Mouse (Mus musculus) kidney, embryonic 14.5 days (tissue): Measurements from ENCODE around the gene Anapc15. TPM values are rescaled to one million over a fixed set of nuclear protein-coding genes. Genes with fewer than 3 reads are reported as not detected.

Experiments used
- ATAC-seq: fragments of 200-750 bp; cut with Nextera tagmentation; 2 replicates; pipeline ENCODE4 v1.8.0; 2017; ENCODE audit warnings: moderate number of reproducible peaks, mild to moderate bottlenecking, moderate TSS enrichment, moderate library complexity; ENCODE audit not compliant: low FRiP score, low TSS enrichment
- H3K27ac ChIP-seq: fragments of 300-500 bp; sonication (generic); 2 replicates; pipeline ENCODE4 v1.5.1; 2014; ENCODE audit warnings: low read depth, mild to moderate bottlenecking, low read length, moderate library complexity, mixed read lengths
- H3K27me3 ChIP-seq: fragments of 300-500 bp; sonication (generic); 2 replicates; pipeline ENCODE4 v1.6.1; 2014; ENCODE audit warnings: mild to moderate bottlenecking, low read length; ENCODE audit not compliant: control insufficient read depth, insufficient read depth
- H3K36me3 ChIP-seq: fragments of 300-500 bp; sonication (generic); 2 replicates; pipeline ENCODE4 v1.6.1; 2014; ENCODE audit warnings: low read length, mixed read lengths; ENCODE audit not compliant: control insufficient read depth, insufficient read depth
- H3K4me1 ChIP-seq: fragments of 300-500 bp; sonication (generic); 2 replicates; pipeline ENCODE4 v1.6.1; 2014; ENCODE audit warnings: low read length, mixed read lengths; ENCODE audit not compliant: control insufficient read depth, insufficient read depth
- H3K4me2 ChIP-seq: fragments of 300-500 bp; sonication (generic); replicated peaks from 2 replicates; pipeline ENCODE4 v1.6.1; 2014; ENCODE audit warnings: low read depth, mild to moderate bottlenecking, low read length
- H3K4me3 ChIP-seq: fragments of 300-500 bp; sonication (generic); 2 replicates; pipeline ENCODE4 v1.5.1; 2014; ENCODE audit warnings: mild to moderate bottlenecking, low read length
- H3K9ac ChIP-seq: fragments of 300-500 bp; sonication (generic); 2 replicates; pipeline ENCODE4 v1.6.1; 2014; ENCODE audit warnings: low read depth, mild to moderate bottlenecking, low read length, moderate library complexity
- H3K9me3 ChIP-seq: fragments of 300-500 bp; sonication (generic); 2 replicates; pipeline ENCODE4 v1.6.1; 2016; ENCODE audit warnings: low read length; ENCODE audit not compliant: control insufficient read depth
- WGBS: fragments of 180-500 bp; shearing (Covaris S2); extraction: QIAGEN DNeasy Blood & Tissue Kit; methylation state at CpG from one replicate; pipeline ENCODE4 v1.1.7; 2014; 5-methylcytosine and 5-hydroxymethylcytosine counted together
- polyA plus RNA-seq: library from polyadenylated mRNA; unstranded; fragments of >200 nt; fragmentation: Nextera tagmentation; extraction: Ambion mirVana; gene quantifications from 2 replicates; pipeline ENCODE4 v1.2.1, GENCODE M21; 2014

Anapc15 gene
- polyA plus RNA-seq, 1 experiment from 2014 or later: 71.4 TPM

GRCm38 (mm10) chr7:101880855-101881254 lies 17.3 kb downstream of the Anapc15 start:
- WGBS: 79% methylated on average over 4 of the region's 4 CpGs
- H3K4me1 ChIP-seq: 0 out of 2 replicates have a peak, but pooled peaks cover 4% of the 10 kb centered on the region
- no peak overlapping the region for H3K4me3 ChIP-seq
- H3K4me2 ChIP-seq: no peak overlapping the region
- ATAC-seq: no peak
- H3K27me3 ChIP-seq: no peaks in the 10 kb centered on the region
- H3K36me3 ChIP-seq: no peaks in the 10 kb centered on the region
- H3K9ac ChIP-seq: no peak overlapping the region
- H3K9me3 ChIP-seq: no peaks in the 10 kb centered on the region
- H3K27ac ChIP-seq: no peak overlapping the region

GRCm38 (mm10) chr7:101882413-101883154 lies 19.1 kb downstream of the Anapc15 start:
- no peak for ATAC-seq
- H3K27ac ChIP-seq: no peak overlapping the region; the same call in 1 of the 2 replicates
- no peak overlapping the region for H3K4me2 ChIP-seq
- H3K9ac ChIP-seq: no peak overlapping the region
- 69% methylated on average over 9 of the region's 9 CpGs for WGBS
- 0 out of 2 replicates have a peak, but pooled peaks cover 4% of the 10 kb centered on the region for H3K4me1 ChIP-seq
- H3K9me3 ChIP-seq: no peaks in the 10 kb centered on the region
- H3K27me3 ChIP-seq: no peaks in the 10 kb centered on the region
- H3K4me3 ChIP-seq: no peak overlapping the region
- no peaks in the 10 kb centered on the region for H3K36me3 ChIP-seq

- Histone ChIP-seq H3K9ac (no peak overlapping the region), H3K27ac (no peak overlapping the region), H3K4me3 (no peak overlapping the region), H3K9me3 (no peaks in the 10 kb centered on the region), H3K4me1 (0 out of 2 replicates have a peak, but pooled peaks cover 4% of the 10 kb centered on the region), H3K27me3 (no peaks in the 10 kb centered on the region), H3K36me3 (no peaks in the 10 kb centered on the region), H3K4me2 (no peak overlapping the region)
- 99% methylated on average over 4 of the region's 4 CpGs for WGBS
- ATAC-seq: no peak
Measured at GRCm38 (mm10) chr7:101884160-101884559, 20.6 kb downstream of the Anapc15 start.

DNA sequence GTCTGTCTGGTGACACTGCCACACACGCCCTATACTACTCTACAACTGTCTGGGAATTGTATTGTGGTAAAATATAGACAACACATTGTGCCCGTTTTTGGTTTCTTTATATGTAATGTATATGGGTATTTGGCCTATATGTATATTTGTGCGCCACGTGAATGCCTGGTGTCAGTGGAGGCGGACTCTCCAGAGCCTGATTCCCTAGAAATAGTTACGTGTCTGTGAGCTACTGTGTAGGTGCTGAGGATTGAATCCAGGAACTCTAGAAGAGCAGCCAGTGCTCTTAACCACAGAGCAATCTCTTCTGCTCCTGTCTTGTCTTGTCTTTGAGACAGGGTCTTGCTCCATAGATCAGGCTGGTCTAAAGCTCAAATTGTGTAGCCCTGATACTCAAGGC lies 22.8 kb downstream of the Anapc15 start:
- Histone ChIP-seq H3K9me3 (no peaks in the 10 kb centered on the region), H3K4me2 (no peak overlapping the region), H3K4me3 (no peak overlapping the region), H3K4me1 (0 out of 2 replicates have a peak, but pooled peaks cover 4% of the 10 kb centered on the region), H3K27me3 (no peaks in the 10 kb centered on the region), H3K36me3 (no peaks in the 10 kb centered on the region), H3K27ac (no peak overlapping the region), H3K9ac (no peak overlapping the region)
- WGBS: 87% methylated on average over 6 of the region's 6 CpGs
- no peak for ATAC-seq

GRCm38 (mm10) chr7:101888460-101888859 lies 24.9 kb downstream of the Anapc15 start:
- ATAC-seq: no peak
- Histone ChIP-seq H3K27ac (no peak overlapping the region), H3K4me2 (no peak overlapping the region), H3K27me3 (no peaks in the 10 kb centered on the region), H3K9me3 (no peaks in the 10 kb centered on the region), H3K36me3 (no peaks in the 10 kb centered on the region), H3K4me3 (no peak overlapping the region), H3K4me1 (no peaks in the 10 kb centered on the region), H3K9ac (no peak overlapping the region)
- WGBS: 87% methylated on average over 4 of the region's 4 CpGs

DNA sequence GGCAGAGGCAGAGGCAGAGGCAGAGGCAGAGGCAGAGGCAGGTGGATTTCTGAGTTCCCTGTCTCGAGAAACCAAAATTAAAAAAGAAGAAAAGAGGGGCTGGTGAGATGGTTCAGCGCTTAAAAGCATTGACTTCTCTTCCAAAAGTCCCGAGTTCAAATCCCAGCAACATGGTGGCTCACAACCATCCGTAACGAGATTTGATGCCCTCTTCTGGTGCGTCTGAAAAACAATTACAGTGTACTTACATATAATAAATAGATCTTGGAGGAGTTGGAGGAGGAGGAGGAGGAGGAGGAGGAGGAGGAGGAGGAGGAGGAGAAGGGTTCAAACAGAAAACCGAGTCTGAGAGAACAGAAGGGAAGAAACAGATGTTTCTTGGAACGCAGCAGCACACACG lies 32.2 kb downstream of the Anapc15 start:
- WGBS: 36% methylated on average over 9 of the region's 9 CpGs
- Histone ChIP-seq H3K4me1 (0 out of 2 replicates have a peak, but pooled peaks cover 5% of the 10 kb centered on the region), H3K9me3 (no peaks in the 10 kb centered on the region), H3K27ac (peak overlapping the region; percentile 47; the same call in 1 of the 2 replicates), H3K36me3 (peaks cover 6% of the 10 kb centered on the region; the same call in 1 of the 2 replicates), H3K9ac (peak overlapping the region; percentile 44), H3K4me2 (peak overlapping the region; percentile 30), H3K4me3 (peak overlapping the region; percentile 59), H3K27me3 (no peaks in the 10 kb centered on the region)
- no peak for ATAC-seq

DNA sequence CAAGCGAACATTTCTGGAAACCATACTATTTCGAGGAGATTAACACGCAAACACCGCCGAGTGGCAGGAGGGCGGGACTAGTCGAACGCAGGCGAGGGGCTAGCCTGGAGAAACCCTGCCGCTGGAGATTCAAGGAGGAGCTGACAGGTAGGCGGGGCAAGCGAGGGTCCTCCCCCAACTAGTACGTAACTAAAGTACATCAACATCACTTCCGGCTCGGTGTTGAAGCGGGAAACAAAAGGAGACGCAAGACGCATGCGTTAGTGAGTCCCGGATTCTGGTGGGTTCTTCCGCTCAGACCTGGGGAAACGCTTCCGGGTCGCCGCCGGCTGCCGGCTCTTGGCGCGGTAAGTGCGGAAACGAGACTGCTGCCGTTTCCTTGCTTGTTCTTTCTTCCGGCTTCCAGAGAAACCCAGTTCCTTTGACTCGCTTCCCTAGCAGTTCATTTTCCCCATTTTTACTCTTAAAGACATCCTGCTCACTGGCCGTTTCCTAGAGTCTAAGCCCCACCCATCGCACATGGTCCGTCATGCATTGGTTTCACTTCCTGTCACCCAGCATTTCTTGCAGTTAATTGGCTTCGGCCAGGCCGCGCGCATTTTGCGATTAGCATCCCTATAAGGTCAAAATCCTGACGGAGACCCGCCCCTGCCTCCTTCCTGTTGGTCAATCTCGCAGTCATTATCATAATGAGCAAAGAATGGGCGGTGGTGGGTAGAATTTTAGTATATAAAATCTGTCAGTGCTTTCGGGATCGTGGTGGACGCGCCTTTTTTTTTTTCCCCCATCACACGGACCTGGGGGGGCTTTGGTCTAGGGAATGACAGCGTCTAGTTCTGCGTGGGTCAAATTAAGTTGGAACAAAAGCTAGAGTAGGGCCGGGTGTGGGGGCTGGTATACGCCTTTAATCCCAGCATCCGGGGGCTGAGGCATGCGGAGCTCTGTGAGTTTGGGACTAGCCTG lies 32.9 kb downstream of the Anapc15 start:
- H3K9me3 ChIP-seq: no peaks in the 10 kb centered on the region
- H3K27me3 ChIP-seq: no peaks in the 10 kb centered on the region
- peak overlapping the region; percentile 83 for H3K27ac ChIP-seq
- peak; percentile 98 for ATAC-seq
- WGBS: under 1% methylated on average over 57 of the region's 57 CpGs
- 0 out of 2 replicates have a peak, but pooled peaks cover 5% of the 10 kb centered on the region for H3K4me1 ChIP-seq
- H3K9ac ChIP-seq: peak overlapping the region; percentile 44
- H3K36me3 ChIP-seq: peaks cover 6% of the 10 kb centered on the region; the same call in 1 of the 2 replicates
- peak overlapping the region; percentile 47 for H3K4me2 ChIP-seq
- peak overlapping the region; percentile 59 for H3K4me3 ChIP-seq

GRCm38 (mm10) chr7:101900331-101901097 lies 37.0 kb downstream of the Anapc15 start:
- 0 out of 2 replicates have a peak overlapping the region, but pooled peaks have one; percentile 4 for H3K9ac ChIP-seq
- ATAC-seq: no peak
- H3K27ac ChIP-seq: no peak overlapping the region
- H3K27me3 ChIP-seq: no peaks in the 10 kb centered on the region
- 0 out of 2 replicates have a peak, but pooled peaks cover 7% of the 10 kb centered on the region for H3K4me1 ChIP-seq
- no peak overlapping the region for H3K4me3 ChIP-seq
- H3K4me2 ChIP-seq: no peak overlapping the region
- WGBS: 88% methylated on average over 16 of the region's 16 CpGs
- H3K36me3 ChIP-seq: peaks cover 6% of the 10 kb centered on the region; the same call in 1 of the 2 replicates
- H3K9me3 ChIP-seq: 0 out of 2 replicates have a peak, but pooled peaks cover 3% of the 10 kb centered on the region
